Mouse (Mus musculus) embryonic fibroblast, embryonic 13.5 days (primary cell): ENCODE data around the gene Alad. TPM values are rescaled to one million over a fixed set of nuclear protein-coding genes. Genes with fewer than 3 reads are reported as not detected.

Experiments used
- H3K27ac ChIP-seq: 2 replicates; pipeline ENCODE4 v1.5.1; 2012; ENCODE audit warnings: low read length, control low read depth, inconsistent platforms; ENCODE audit not compliant: insufficient read depth
- H3K4me1 ChIP-seq: 2 replicates; pipeline ENCODE4 v1.6.1; 2011; ENCODE audit warnings: low read length; ENCODE audit not compliant: control insufficient read depth, insufficient read depth
- H3K4me3 ChIP-seq: 2 replicates; pipeline ENCODE4 v1.5.1; 2011; ENCODE audit warnings: mild to moderate bottlenecking, control low read depth, low read length; ENCODE audit not compliant: insufficient read depth
- CTCF ChIP-seq: IDR thresholded peaks from 2 replicates; pipeline ENCODE4 v1.5.1; 2011; ENCODE audit warnings: mild to moderate bottlenecking, control low read depth, low read length, moderate library complexity, borderline replicate concordance; ENCODE audit not compliant: insufficient read depth
- POLR2A ChIP-seq: IDR thresholded peaks from 2 replicates; pipeline ENCODE4 v1.6.1; 2011; ENCODE audit warnings: low read depth, mild to moderate bottlenecking, control low read depth, low read length, moderate library complexity
- polyA plus RNA-seq: library from polyadenylated mRNA; stranded (reverse); fragments of >200 nt; gene quantifications from 2 replicates; pipeline ENCODE4 v1.2.4, GENCODE M21; 2011; ENCODE audit warnings: low read depth; ENCODE audit not compliant: missing spikeins, insufficient read length

Gene Alad
- polyA plus RNA-seq: 16.5 and 20.6 TPM in 2 replicates

DNA sequence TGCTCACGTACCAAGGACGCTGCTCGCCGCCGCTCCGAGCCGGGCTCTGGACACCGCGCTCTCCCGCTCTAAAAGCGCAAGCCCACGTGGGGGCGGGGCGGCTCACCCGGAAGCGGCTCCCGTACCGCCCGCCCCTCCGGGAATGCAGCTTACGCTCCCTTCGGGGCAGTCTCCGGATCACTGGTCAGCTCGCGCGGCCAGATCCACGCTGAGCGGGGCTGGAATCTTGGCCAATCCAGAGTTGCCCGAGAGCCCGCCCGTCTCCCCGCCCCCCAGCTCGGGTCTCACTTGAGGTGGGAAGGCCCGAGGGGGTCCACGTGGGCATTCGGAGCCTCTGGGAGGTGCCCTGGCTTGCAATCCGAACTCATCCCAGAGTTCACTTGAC lies at the start of gene Alad:
Gene Alad (minus strand): TSS at position 70 of the 385 bp plus-strand sequence.
- Histone ChIP-seq H3K4me1 (peaks cover 18% of the 10 kb centered on the region; the same call in 1 of the 2 replicates), H3K4me3 (peak within 1 kb of the TSS; percentile 81), H3K27ac (peak within 1 kb of the TSS; percentile 84)
- TF ChIP-seq POLR2A (peak; percentile 80; the same call in 1 of the 2 replicates), CTCF (no peak)

DNA sequence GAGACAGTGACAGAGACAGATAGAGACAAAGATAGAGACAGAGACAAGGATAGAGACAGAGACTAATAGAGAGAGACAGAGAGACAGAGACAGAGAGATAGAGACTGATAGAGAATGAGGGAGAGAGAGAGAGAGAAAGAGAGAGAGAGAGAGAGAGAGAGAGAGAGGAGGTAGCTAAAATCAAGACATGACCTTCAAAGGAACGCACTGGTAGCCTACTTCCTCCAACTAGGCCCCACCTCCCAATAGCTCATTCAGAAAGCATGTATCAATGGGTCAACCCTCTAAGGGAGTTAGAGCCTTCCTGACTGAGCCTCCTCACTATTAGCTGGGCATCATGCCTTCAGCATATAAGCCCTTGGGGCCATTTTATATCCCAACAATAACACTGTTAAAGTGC lies 48.6 kb upstream of the Alad start:
- H3K27ac ChIP-seq: no peak overlapping the region
- no peak overlapping the region for H3K4me3 ChIP-seq
- no peaks in the 10 kb centered on the region for H3K4me1 ChIP-seq
- TF ChIP-seq POLR2A (no peak), CTCF (no peak)

- no peak for TF ChIP-seq POLR2A
- H3K27ac ChIP-seq: no peak overlapping the region
- no peak overlapping the region for H3K4me3 ChIP-seq
- no peaks in the 10 kb centered on the region for H3K4me1 ChIP-seq
These were observed 48.0 kb upstream of the Alad start for GRCm38 (mm10) chr4:62567696-62568095.

DNA sequence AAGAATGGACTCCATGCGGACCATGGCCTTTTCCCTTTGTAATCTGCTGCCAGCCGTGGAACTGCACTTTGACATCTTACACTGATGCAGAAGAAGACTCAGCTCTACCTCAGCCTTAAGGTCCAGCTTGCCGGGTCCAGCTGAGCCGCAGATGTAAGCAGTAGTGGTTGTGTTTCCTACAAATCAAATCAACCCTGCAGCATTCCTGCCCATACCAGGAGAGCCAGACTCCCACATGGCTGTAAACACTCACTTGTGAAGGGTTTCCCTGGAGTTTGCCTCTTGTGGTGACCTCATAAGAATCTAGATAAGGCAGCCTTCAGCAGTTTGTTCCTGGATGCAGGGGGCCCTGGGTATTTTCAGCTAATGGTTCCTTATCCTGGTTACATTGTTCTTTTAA lies 46.8 kb upstream of the Alad start:
- H3K27ac ChIP-seq: no peak overlapping the region
- no peaks in the 10 kb centered on the region for H3K4me1 ChIP-seq
- H3K4me3 ChIP-seq: no peak overlapping the region
- TF ChIP-seq CTCF (no peak), POLR2A (no peak)

GRCm38 (mm10) chr4:62562006-62562405 lies 42.3 kb upstream of the Alad start:
- TF ChIP-seq POLR2A (no peak), CTCF (no peak)
- Histone ChIP-seq H3K4me1 (no peaks in the 10 kb centered on the region; the same call in 1 of the 2 replicates), H3K4me3 (no peak overlapping the region), H3K27ac (no peak overlapping the region)

DNA sequence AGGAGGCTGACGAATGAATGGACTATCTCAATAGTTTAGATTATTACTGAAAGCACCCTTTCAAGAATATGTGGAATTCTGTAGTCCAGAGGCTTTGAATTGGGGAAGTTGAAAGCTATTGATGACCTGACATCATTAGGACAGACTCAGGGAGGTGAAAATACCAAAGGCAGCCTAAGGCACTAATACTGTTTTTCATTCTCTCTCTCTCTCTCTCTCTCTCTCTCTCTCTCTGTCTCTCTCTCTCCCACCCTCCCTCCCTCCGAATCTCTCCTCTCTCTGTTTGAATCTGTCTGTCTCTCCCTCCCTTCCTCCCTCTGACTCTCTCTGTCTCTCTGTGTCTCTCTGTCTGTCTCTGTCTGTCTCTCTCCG lies 41.9 kb upstream of the Alad start:
- H3K4me3 ChIP-seq: no peak overlapping the region
- no peaks in the 10 kb centered on the region; the same call in 1 of the 2 replicates for H3K4me1 ChIP-seq
- TF ChIP-seq POLR2A (no peak), CTCF (no peak)
- no peak overlapping the region for H3K27ac ChIP-seq

DNA sequence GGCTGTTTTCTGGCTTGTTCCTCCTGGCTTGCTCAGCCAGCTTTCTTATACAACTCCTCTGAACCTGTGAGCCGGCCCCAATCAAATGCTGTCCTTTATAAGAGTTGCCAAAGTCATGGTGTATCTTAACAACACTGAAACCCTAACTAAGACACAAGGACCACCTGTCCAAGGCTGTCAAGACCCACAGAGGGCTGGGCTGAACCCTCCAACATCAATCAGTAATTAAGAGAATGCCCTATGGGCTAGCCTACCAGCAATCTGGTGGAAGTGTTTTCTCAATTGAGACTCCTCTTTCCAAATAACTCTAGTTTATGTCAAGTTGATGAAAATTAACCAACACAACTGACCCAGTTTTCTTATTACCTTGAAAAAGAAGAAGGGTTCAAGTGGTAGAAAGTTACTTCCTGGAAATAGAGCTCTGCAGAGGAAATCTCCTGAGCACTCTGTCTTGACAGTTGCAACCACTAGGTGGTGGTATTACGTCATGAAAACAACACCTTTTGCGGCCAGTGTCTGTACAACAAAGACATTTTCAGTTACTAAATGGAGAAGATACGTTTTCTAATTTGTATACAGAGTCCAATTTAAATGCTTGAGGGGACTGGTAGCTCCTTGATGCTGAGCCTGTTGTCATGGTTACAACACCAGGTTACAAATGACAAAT lies 41.4 kb upstream of the Alad start:
- Histone ChIP-seq H3K4me1 (no peaks in the 10 kb centered on the region; the same call in 1 of the 2 replicates), H3K27ac (no peak overlapping the region), H3K4me3 (no peak overlapping the region)
- TF ChIP-seq CTCF (no peak), POLR2A (no peak)

DNA sequence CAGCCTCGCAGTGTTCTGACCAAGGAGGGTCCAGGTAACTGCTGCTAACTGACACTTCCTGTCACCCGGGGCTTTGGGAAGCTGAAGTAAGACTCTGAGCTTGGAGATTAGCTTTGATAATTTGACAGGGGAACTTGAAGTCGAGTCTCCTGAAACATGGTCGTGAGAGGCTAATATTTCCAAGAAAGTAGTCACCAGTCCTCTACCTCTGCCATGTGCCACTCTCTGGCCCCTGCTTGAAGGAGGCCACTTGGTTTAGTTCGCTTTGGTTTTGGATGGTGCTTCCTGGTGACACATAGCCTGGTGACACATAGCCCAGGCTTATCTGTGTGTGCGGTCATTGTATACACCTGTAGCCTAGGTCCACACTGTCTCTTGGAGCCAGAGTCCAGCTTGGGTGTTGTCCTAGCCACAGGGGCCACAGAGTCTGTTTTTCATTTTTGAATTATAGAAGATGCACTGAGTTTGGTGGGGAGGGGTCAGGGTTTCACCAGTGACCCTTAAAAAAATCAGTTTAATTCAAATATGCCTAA lies 40.1 kb upstream of the Alad start, which contains the start of gene Rgs3:
Gene Rgs3 (plus strand): TSS at position 51 of the 533 bp plus-strand sequence.
- Histone ChIP-seq H3K27ac (no peak within 1 kb of the TSS), H3K4me1 (no peaks in the 10 kb centered on the region; the same call in 1 of the 2 replicates)

DNA sequence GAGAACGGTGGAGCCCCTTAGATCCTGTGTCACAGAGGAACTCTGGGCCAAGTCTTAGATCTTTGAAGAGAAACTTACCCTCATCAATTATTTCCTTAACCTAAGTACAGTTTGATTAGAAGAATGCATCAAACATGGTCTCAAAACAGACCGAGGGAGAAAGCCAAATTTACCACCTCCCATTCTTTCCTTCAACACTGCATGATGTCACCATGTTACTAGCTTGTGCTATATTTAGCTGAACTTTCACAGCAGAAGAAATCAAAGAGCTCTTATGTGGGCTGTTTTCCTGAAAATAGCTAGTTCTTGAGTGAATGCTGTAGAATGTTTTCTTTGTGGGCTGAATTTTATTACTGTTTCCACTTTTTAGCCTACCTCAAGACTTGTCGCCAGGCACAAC lies 37.7 kb upstream of the Alad start:
- no peak overlapping the region for H3K4me3 ChIP-seq
- no peak overlapping the region for H3K27ac ChIP-seq
- no peaks in the 10 kb centered on the region; the same call in 1 of the 2 replicates for H3K4me1 ChIP-seq
- TF ChIP-seq CTCF (no peak), POLR2A (no peak)

More for the DNA sequence above, 40.1 kb upstream of the Alad start, which contains the start of gene Rgs3:
- no peak for TF ChIP-seq POLR2A
- H3K4me3 ChIP-seq: no peak within 1 kb of the TSS

- H3K4me3 ChIP-seq: no peak overlapping the region
- H3K27ac ChIP-seq: no peak overlapping the region
- H3K4me1 ChIP-seq: no peaks in the 10 kb centered on the region
- TF ChIP-seq CTCF: no peak
- no peak for TF ChIP-seq POLR2A
These were observed 32.2 kb upstream of the Alad start for GRCm38 (mm10) chr4:62551966-62552365.
